Mouse (Mus musculus) cerebellum, postnatal 10 days (tissue): ENCODE results near the gene Treml1.

Source experiments
- DNase-seq, 2 experiments: peaks; one replicate each; pipeline ENCODE4 v3.0.0; 2021; ENCODE audit warnings: mixed read lengths in 2 of 2

The Treml1 gene

DNA sequence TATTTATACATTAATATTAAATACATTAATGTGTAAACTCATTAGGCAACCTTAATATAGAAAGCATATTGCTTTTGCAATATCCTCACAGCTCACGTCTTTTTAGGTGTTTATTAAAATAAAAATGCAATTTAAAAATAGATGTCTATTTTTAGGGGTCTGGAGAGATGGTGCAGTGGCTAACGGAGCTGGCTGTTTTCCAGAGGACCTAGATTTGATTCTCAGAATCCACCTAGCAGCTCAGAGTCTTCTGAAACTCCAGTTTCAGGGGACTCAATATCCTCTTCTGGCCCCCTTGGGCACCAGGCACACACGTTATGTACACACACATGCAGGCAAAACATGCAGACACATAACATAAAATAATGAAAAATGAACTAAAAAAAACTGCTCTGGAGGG lies 2.6 kb downstream of the Treml1 start:
- peak; percentile 50 to 67 for DNase-seq

DNA sequence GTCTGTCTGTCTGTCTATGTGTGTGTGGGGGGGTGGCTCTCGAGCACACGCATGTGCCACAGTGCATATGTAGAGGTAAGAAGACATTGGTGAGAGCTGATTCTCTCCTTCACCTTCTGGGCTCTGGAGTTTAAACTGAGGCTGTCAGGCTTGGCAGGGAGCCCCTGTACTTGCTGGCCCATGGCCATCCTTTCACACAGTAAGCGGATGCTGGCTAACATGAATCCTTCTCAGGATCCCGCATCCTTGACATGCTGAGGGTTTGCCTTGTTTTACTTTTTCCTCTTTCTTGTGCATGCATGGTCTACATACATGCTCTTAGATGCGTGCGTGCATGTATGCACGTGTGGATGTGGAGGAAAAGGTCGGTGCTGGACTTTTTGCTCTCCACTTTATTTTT lies 3.2 kb downstream of the Treml1 start:
- DNase-seq: peak; percentile 90 to 92

DNA sequence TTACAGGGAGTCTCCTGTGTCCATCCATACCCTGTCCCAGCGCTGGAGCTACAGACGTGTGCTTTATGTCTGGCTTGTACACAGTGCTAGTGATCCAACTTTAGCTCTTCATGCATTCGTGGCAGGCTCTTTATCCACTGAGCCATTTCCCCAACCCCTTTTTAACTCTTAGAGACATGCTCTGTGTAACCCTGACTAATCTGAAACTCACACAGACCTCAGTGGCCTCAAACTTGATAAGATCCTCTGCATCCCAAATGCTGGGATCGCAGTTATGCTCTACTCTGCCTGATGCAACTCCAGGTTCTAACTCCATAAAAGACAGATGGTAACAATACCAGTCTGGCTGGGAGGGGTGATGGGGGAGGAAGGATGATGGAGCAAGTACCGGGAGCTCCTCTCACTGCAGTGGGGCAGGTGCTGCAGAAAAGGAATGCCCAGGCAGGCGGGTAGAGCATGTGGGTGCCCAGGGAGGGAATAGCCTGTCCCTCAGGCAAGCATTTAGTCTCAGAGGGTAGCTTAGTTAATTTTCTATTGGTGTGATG lies 3.8 kb downstream of the Treml1 start:
- DNase-seq: no peak

DNA sequence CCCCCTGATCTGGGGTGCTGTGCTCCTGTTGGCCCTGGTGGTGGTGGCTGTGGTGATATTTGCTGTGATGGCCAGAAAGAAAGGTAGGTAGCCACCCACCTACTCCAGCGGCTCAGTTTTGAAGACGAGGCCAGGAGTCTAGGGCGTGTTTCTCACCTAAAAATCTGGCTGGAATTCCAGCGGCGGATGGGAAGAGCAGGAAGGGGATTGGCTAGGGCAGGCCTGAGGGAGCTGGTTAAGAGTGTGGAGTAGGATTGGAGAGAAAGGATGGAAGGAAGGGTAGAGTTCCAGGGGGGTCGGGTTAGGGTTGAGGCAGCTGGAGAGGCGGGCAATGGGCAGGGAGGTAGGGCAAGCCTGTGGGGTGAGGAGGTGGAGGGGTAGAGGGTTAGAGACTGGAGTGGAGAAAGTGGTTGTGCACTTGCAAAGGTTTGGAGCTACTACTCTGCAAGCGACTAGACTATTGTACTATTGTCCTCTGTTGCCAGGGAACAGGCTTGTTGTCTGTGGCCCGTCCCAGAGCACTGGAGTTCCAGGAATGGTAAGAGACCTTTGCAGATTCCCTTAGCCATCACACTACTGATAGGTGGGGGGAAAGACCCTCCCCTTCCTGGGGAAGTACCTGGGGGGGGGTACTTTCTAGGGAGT lies 5.9 kb downstream of the Treml1 start:
- DNase-seq: no peak

DNA sequence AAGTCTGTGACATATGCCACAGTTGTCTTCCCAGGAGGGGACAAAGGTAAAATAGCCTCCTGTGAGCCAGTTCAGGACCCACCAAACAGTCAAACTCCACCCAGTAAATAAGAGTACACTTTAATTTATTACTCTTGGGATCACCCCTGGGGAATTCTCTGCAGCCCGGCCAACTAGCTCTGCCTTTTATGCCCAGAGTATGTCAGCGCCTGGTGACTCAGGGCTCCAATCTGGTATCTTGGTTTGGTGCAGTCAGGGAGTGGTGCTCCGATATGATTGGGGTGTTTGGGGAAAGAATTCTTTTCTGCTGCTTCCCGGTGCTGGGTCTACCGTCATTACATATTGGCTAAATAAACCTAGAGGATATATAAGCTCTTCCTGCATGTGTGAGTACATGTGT lies 7.1 kb downstream of the Treml1 start:
- DNase-seq: no peak

DNA sequence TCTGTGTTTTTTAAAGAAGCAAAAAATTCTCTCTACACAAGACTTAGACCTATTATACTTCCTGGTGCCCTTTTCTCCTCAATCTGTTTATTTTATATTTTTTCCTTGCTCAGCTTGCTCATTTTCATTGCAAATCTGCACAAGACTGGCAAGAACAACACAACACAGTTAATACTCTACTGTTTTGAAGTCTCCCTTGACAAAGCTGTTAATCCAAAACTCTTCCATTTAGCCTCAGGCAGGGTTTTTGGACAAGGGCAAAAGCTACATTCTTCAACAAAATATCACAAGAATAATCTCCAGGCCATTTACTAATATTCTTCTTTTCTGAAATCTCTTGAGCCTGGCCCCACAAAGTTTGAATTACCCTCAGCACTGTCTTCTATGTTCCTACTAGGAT lies 11.9 kb downstream of the Treml1 start:
- DNase-seq: no peak

DNA sequence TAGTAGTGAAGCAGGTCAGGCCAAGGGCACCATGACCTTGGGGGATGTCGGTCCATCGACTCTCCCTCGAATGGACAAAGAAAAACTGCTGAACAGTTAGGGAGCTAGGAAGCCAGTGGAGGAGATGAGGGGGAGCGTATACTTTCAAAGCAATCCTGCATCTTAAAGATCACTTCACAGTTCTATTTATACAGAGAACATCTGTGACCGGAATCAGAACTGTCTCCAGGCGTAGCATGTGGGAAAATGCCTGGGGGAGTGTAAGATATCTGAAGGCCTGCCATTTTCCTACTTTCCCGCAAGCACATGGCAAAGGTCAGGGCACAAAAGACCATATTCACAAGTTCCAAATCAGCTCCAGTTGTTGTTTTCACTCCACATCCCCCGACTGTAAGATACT lies 13.3 kb downstream of the Treml1 start:
- DNase-seq: no peak

DNA sequence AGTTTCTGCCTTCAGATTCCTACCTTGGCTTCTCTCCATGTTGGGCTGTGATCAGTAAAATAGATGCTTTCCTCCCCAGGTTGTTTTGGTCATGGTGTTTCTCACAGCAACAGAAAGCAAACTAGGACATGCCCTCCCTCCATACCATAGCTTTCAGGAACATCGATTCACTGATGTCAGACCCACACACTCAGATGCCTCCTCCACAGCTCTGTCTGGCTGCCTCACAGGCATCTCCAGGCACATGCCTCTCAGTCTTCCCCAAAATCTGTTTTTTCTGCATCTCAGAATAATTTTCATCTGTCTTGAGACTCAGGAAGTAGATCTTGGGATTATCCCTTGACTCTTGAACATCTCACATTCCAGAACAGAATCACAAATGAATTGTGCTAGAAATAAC lies 16.4 kb downstream of the Treml1 start:
- DNase-seq: no peak

DNA sequence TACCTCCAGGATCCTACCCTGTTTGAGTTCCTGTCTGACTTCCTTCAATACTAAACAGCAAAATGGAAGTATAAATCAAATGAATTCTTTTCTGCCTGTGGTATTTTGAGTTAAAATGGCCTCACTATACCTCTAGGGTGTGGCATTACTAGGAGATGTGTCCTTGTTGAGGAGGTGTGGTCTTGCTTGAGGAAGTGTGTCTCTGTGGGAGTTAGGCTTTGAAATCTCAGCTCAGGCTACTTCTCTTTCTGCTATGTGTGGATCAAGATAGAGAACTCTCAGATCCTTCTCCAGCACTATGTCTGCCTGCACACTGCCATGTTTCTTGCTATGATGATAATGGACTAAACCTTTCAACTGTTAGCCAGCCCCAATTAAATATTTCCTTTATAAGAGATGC lies 19.3 kb downstream of the Treml1 start:
- DNase-seq: no peak

DNA sequence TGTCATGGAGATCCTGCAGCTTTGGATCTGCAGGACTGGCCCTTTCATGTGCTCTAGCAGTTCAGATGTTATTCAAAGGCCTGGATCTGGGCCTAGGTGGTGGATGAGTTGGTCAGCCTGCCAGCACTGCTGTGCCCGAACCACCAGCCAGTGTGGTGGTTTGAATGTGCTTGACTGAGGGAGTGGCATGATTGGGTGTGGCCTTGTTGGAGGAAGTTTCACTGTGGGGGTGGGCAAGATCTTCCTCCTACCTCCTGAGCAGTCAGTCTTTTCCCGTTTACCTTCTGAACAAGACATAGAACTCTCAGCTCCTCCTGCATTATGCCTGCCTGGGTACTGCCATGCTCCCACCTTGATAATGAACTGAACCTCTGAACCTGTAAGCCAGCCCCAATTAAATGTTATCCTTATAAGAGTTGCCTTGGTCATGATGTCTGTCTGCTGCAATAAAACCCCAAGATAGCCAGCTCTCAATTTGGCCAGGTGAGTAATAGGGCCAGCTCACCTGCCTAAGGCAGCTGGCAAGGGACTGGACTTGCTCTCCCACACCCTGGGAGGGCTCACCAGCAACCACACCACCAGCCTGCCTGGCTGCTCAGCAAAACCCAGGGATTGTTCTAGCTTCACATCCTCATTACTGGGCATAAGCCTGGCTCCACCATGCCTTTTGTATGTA lies 26.2 kb downstream of the Treml1 start:
- peak in 1 of 2 experiments; percentile 15 for DNase-seq

DNA sequence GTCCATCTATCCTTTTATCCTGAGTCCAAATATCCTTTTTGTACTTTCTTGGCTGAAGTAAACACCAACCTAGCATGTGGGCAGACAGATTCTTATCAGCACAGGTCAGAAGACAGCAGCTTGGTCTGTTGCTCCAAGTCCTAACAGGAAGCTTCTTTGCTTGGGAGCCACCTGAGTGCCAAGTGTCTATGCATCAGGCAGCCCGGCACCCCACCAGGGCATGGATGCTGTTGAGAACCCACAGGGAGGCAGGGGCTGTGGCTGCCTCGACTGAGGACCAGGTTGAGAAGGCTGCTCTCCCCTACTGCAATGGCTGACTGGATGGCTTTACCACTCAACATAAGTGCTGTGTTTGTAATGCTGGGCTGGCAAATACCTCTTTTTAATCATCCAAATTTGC lies 28.9 kb downstream of the Treml1 start:
- no peak for DNase-seq

DNA sequence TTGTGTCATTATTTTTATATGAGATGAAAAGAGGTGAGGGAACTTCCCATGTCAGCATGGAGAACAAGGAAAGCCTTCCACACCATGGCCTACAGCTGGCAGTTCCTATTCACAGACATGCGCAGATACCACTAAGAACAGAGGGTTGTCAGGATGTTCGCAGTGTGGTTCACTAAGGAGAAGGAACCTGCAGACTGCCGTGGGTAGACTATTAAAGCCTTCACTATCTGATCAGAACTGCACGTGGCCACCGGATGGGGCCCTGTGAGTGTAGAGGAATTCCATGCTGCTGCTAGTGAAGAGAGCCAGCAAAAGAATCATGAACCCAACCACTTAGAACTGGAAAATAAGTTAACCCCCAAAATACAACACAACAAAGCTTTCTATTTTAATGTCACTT lies 29.7 kb downstream of the Treml1 start:
- DNase-seq: no peak

DNA sequence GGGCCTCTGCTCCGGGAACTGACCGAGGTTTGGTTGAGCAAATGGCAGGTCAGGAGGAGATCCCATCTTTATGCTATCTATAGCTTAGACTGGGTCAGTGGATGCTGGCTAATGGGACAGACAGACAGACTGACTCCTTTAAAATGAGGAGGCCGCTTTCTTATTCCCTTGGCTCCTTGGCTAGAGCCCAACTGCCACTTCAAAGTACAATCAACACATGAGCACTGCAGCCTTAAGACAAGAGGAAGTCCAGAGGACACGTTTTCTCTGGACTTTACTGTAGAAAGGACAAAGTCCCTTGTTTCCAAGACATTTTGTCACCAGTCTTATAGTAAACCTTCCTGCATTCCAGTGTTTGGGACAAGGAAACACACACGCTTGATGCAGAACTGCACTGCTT lies 31.7 kb downstream of the Treml1 start:
- DNase-seq: no peak

DNA sequence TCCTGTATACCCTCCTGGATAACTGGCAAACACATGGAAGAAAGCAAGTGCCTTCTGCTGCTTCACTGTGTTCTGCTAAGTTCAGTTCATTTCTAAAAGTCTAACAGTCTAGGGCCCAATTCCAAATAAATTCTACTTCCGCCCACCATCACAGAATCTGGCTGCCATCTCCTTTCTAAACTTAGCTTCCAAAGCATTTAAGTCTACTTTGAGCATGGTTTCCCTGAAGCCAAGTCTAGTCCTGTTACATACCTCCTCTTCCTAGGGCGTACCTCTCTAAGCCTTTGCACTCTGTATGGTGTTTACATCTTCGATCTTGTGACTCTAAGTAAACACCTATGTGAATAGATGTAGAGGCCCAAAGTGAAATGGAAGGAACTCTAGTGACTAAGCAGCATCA lies 32.9 kb downstream of the Treml1 start:
- no peak for DNase-seq

DNA sequence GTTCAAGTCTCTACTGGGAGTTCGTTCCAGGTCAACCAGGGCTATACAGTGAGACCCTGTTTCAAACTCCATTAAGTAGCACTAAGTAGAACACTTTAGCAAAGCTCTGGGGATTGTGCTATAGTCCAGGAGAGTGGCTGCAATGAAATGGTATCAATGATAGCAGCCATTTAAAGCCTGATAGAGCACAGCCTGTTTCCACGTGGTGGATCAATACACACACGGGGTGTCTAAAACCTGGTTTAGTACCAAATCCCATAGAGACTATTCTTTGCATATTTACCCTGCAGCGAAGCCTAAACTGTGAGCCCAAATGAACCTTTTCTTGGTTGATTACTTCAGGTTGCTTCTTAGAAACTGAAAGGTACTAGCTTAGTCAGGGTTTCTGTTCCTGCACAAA lies 42.0 kb downstream of the Treml1 start:
- DNase-seq: no peak

DNA sequence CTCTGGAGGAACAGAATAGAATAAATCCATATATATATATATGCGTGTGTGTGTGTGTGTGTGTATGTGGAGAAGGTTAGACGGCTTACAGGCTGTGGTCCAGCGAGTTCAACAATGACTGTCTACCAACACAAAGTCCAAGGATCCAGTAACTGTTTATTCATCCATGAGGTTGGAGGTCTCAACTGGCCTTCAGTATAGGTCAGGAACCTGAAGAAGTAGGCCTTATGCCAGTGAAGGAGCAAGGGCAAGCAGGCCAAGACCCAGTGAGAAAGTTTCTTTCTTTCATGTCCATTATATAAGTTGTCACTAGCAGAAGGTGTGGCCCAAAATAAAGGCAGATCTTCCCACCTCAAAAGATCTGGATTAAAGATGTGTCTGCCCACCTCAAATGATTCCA lies 43.0 kb downstream of the Treml1 start:
- DNase-seq: no peak

DNA sequence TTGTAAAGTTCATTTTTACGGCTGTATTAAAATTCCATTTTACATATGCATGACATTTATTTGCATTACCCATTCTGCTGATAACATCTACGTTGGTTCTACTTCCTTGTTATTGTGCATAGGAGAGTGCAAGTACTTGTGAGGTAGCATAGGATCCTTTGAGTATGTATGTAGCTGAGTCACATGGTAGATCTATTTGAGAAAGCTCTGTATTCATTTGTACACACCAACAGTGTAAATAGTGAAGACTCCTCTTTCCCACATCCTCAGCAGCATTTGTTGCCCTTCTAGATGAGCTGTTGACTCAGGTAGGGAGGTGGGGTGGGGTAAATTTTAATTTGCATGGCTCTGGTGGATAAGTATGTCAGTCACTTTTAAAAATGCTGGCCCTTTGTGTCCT lies 44.1 kb downstream of the Treml1 start:
- no peak for DNase-seq

DNA sequence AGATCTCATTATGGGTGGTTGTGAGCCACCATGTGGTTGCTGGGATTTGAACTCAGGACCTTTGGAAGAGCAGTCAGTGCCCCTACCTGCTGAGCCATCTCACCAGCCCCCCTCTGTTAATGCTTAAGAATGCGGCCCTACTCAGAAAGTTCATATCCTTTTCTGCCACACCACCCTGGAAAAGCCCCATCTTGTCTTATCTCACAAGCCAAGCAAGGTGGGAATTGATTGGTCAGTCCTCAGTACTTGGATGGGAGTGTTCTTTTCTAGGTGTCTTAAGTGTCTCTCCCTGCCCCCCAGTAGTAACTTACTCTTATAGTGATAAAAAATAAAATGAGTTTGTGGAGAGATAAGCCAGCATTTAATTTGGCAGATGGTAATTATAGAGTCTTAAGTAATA lies 45.0 kb downstream of the Treml1 start:
- no peak for DNase-seq

DNA sequence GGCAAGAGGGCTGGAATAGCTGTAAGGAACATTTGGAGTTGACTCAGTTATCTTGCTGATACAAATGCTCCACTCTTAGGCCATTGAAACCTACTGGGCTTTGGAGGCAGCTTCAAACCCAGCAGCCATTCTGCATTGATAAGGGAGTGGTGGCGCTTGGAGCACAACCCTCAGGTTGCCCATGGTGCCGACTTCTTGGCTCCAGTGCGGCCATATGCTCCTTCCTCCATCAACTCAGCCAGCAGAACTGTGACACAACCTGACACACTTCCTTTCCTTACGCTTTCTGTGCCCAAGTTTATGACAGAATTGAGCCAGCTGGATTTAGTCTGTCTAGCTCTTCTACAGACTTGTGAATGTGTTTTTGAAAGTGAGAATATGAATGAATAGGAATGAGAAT lies 47.4 kb downstream of the Treml1 start:
- DNase-seq: peak; percentile 55 to 74

DNA sequence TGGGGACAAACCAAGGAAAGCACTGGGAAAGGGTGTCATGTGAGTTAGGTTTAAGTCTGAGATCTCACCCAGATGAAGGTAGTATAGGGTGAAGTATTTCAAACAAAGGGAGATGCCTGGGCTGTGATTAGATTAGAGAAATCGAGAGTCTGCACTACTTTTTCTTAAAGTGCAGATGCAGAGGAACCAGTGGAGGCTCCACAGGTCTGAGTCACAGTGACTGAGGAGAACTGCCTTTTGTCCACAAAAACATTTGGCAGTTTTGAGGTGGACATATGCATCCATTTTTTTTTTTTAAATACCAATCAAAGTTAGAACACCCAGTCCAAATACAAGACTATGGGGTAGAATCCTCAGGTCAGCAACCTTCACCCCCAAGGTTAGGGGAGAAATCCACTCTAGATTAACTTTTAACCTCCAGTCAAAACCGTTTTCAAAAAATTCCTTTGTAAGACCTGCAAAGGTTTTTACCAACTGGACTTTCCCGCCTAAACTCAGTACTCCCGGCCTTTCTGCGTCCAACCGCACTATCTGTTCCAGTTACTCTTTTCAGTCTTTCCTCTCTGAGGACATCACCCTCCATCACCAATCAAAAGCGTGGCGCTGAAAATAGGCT lies 48.3 kb downstream of the Treml1 start:
- no peak for DNase-seq

DNA sequence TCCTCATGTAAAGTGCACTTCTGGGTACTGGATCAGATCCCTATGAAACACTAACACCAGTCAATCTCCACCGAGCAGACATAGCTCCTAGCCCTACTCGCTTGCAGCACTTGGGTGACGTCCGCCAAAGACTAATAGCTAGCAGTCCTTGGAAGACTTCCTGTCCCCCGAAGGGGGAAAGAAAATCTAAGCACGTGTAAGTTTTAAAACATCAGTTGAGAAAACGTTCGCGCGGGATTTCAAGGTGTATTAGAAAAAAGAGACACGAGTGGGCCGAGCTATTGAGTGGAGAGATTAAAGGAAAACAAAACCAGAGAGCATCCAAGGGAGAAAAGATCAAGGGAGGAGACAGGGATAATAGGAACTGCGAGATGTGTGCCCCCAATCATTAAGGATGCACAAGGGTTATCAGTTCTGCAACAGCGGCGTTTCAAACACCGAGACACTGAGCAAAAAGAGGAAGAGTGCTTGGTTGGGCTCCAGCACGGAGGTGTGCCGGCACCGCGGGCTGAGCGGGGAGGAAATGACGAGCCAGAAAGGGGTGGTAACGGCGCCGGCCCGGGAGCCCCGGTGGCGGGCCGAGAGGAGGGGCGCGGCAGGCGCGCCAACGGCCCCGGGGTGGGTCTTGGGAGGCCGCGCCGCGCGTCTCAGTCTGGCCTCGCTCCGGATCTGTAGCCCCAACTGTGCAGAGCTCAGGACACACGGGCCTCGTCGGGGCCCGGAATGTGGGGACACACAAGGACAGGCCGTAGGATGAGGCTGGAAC lies 49.0 kb downstream of the Treml1 start:
- peak; percentile 85 to 87 for DNase-seq

DNA sequence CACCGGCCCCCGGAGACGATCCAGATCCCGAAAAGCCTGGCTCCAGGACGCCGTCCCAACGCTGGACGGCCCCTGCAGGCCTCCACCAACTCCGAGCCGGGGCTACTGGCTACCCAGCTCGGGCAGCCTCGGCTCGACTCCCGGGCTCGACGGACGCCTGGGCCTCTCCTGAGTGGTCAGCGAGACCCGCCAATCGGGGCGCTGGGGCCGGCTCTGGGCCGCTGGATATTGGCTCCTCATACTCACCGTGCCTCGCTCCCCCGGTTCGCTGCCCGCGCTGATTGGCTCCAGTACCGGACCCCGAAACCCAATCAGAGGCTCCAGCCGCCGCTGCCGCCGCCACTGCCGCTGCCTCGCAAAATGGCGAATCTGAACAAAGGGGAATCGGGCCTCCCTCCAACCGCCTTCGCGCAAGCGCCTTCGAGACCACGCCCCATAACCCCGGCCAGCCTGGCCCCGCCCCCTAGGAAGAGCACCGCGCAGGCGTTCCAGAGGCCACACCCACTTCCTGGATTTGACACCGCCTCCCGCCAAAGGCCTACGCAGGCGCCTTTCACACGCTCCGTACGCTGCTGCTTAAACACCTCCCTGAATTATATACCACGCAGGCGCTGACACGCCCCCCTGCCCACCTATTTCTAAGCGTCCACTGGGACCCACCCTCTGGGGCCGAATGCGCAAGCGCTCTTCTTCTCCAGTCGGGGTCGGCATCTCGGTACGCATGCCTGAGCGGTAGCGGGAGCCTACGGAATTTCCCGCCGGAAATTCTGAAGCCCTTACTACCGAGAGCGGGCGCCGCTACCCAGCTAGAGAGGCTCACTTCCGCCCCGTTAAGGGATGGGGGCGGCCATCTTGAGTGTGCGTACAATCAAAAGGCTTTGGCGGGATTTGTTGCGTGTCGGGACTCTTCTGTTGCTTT lies 49.9 kb downstream of the Treml1 start, which contains the start of the genes Nfya and Oard1:
Gene Nfya (minus strand): TSS at position 527 of the 919 bp plus-strand sequence.
Gene Oard1 (plus strand): TSS at position 635 of the 919 bp plus-strand sequence.
- DNase-seq: peak; percentile 100
